Mouse (Mus musculus) hindbrain, embryonic 16.5 days (tissue): ENCODE measurements around the gene Kmt5b. TPM values are rescaled to one million over a fixed set of nuclear protein-coding genes. Genes with fewer than 3 reads are reported as not detected.
A peak's percentile ranks its signal among the peaks of the same experiment; 100 is the strongest.

Experiments
- ATAC-seq: fragments of 200-750 bp; cut with Nextera tagmentation; 2 replicates; pipeline ENCODE4 v1.8.0; 2017; ENCODE audit warnings: moderate TSS enrichment, moderate library complexity
- H3K27ac ChIP-seq: fragments of 300-500 bp; sonication (generic); 2 replicates; pipeline ENCODE4 v1.5.1; 2014; ENCODE audit warnings: low read depth, mild to moderate bottlenecking, control low read depth, low read length, moderate library complexity
- H3K27me3 ChIP-seq: fragments of 300-500 bp; sonication (generic); replicated peaks from 2 replicates; pipeline ENCODE4 v1.6.1; 2014; ENCODE audit warnings: low read length; ENCODE audit not compliant: control insufficient read depth, insufficient read depth
- H3K36me3 ChIP-seq: fragments of 300-500 bp; sonication (generic); 2 replicates; pipeline ENCODE4 v1.6.1; 2014; ENCODE audit warnings: mild to moderate bottlenecking, low read length, moderate library complexity, mixed read lengths; ENCODE audit not compliant: control insufficient read depth, insufficient read depth
- H3K4me1 ChIP-seq: fragments of 300-500 bp; sonication (generic); 2 replicates; pipeline ENCODE4 v1.6.1; 2014; ENCODE audit warnings: low read depth, low read length; ENCODE audit not compliant: control insufficient read depth, insufficient read depth
- H3K4me2 ChIP-seq: fragments of 300-500 bp; sonication (generic); 2 replicates; pipeline ENCODE4 v1.6.1; 2014; ENCODE audit warnings: mild to moderate bottlenecking, low read length, control low read depth, moderate library complexity
- H3K4me3 ChIP-seq: fragments of 300-500 bp; sonication (generic); 2 replicates; pipeline ENCODE4 v1.5.1; 2014; ENCODE audit warnings: mild to moderate bottlenecking, low read length, control low read depth, moderate library complexity
- H3K9ac ChIP-seq: fragments of 300-500 bp; sonication (generic); 2 replicates; pipeline ENCODE4 v1.6.1; 2014; ENCODE audit warnings: low read depth, mild to moderate bottlenecking, control low read depth, low read length, moderate library complexity
- H3K9me3 ChIP-seq: fragments of 300-500 bp; sonication (generic); 2 replicates; pipeline ENCODE4 v1.6.1; 2014; ENCODE audit warnings: mild to moderate bottlenecking, low read length, moderate library complexity; ENCODE audit not compliant: control insufficient read depth
- WGBS: fragments of 180-500 bp; shearing (Covaris S2); extraction: QIAGEN DNeasy Blood & Tissue Kit; methylation state at CpG from one replicate; pipeline ENCODE4 v1.1.7; 2014; 5-methylcytosine and 5-hydroxymethylcytosine counted together
- polyA plus RNA-seq: library from polyadenylated mRNA; unstranded; fragments of >200 nt; fragmentation: Nextera tagmentation; extraction: Ambion mirVana; gene quantifications from 2 replicates; pipeline ENCODE4 v1.2.1, GENCODE M21; 2015

The Kmt5b gene
- polyA plus RNA-seq, 1 experiment from 2014 or later: 32.4 TPM

DNA sequence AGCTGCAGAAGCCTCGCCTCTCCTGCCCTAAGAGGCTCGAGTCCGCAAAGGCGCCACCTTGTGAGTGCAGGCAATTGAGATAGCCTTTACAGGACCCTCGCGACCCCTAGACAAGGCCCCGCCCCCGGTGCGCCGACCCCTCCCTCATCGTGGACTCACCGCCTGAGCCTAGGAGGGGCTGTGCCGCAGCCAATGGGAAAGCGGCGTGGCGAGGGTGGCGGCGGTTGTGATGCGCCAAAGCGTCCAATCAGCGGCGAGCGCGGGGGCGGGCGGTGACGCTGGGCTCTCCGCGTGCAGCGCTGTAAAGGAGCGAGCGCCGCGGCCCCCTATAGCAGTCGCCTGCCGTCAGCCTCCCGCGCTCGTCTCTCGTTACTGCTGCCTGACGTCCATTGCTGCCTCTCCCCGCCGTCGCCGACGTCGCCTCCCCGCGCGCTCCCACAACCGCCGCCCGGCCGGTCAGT is 84.3 kb downstream of the Kmt5b start, which contains the start of gene Chka:
Gene Chka (plus strand): TSS at position 272 of the 461 bp plus-strand sequence.
- H3K9me3 ChIP-seq: no peaks in the 10 kb centered on the region
- peak within 1 kb of the TSS; percentile 97 for H3K27ac ChIP-seq
- H3K4me1 ChIP-seq: peaks cover 34% of the 10 kb centered on the region
- peak; percentile 99 for ATAC-seq
- H3K36me3 ChIP-seq: no peaks in the 10 kb centered on the region
- H3K27me3 ChIP-seq: no peaks in the 10 kb centered on the region
- peak within 1 kb of the TSS; percentile 66 for H3K4me2 ChIP-seq
- peak within 1 kb of the TSS; percentile 94 for H3K9ac ChIP-seq
- under 1% methylated on average over 44 of the region's 54 CpGs for WGBS
- H3K4me3 ChIP-seq: peak within 1 kb of the TSS; percentile 94

GRCm38 (mm10) chr19:3851979-3852681 is 84.9 kb downstream of the Kmt5b start:
- H3K27me3 ChIP-seq: no peaks in the 10 kb centered on the region
- H3K4me3 ChIP-seq: peak overlapping the region; percentile 94
- peak overlapping the region; percentile 62 for H3K4me2 ChIP-seq
- H3K36me3 ChIP-seq: no peaks in the 10 kb centered on the region
- peaks cover 37% of the 10 kb centered on the region for H3K4me1 ChIP-seq
- peak overlapping the region; percentile 97 for H3K27ac ChIP-seq
- 0 out of 2 replicates have a peak, but pooled peaks have one; percentile 2 for ATAC-seq
- H3K9ac ChIP-seq: peak overlapping the region; percentile 94
- WGBS: 1% methylated on average over 68 of the region's 74 CpGs
- H3K9me3 ChIP-seq: no peaks in the 10 kb centered on the region

GRCm38 (mm10) chr19:3853121-3853520 is 85.9 kb downstream of the Kmt5b start:
- no peak overlapping the region for H3K27ac ChIP-seq
- H3K9me3 ChIP-seq: no peaks in the 10 kb centered on the region
- WGBS: 91% methylated on average over 10 of the region's 10 CpGs
- ATAC-seq: no peak
- H3K4me3 ChIP-seq: peak overlapping the region; percentile 94
- H3K9ac ChIP-seq: no peak overlapping the region
- no peaks in the 10 kb centered on the region for H3K27me3 ChIP-seq
- H3K4me2 ChIP-seq: peak overlapping the region; percentile 62
- peaks cover 40% of the 10 kb centered on the region for H3K4me1 ChIP-seq
- H3K36me3 ChIP-seq: no peaks in the 10 kb centered on the region

- Histone ChIP-seq H3K4me1 (peaks cover 40% of the 10 kb centered on the region), H3K4me2 (peak overlapping the region; percentile 62), H3K27me3 (no peaks in the 10 kb centered on the region), H3K4me3 (no peak overlapping the region), H3K36me3 (no peaks in the 10 kb centered on the region), H3K9ac (no peak overlapping the region), H3K27ac (no peak overlapping the region), H3K9me3 (no peaks in the 10 kb centered on the region)
- WGBS: 84% methylated on average over 1 of the region's 1 CpGs
- no peak for ATAC-seq
These were observed 86.7 kb downstream of the Kmt5b start for GRCm38 (mm10) chr19:3853891-3854290.

DNA sequence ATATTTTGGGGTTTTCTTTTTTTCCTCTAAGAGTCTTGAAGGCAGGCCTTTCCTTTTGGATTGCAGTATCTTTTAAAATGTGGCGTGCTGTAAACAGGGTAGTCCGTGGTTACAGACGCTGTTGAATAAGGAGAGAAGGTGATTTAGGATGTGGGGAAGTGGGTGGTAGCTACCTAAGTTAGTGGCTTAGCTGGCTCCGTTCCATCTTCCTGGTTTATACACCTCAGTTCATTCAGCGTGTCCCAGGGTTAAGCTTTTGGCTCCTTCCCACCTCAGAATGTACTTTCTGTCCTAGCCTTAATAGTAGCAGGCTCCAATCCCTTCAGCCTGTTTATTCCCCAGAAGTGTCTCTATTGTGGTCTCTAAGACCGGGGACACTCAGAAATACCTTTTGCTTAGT is 87.9 kb downstream of the Kmt5b start:
- no peaks in the 10 kb centered on the region for H3K36me3 ChIP-seq
- no peak overlapping the region for H3K4me3 ChIP-seq
- H3K9me3 ChIP-seq: no peaks in the 10 kb centered on the region
- no peak overlapping the region for H3K9ac ChIP-seq
- ATAC-seq: no peak
- H3K27me3 ChIP-seq: no peaks in the 10 kb centered on the region
- peaks cover 40% of the 10 kb centered on the region for H3K4me1 ChIP-seq
- 59% methylated on average over 6 of the region's 6 CpGs for WGBS
- peak overlapping the region; percentile 30 for H3K4me2 ChIP-seq
- H3K27ac ChIP-seq: no peak overlapping the region; the same call in none of the 2 replicates

DNA sequence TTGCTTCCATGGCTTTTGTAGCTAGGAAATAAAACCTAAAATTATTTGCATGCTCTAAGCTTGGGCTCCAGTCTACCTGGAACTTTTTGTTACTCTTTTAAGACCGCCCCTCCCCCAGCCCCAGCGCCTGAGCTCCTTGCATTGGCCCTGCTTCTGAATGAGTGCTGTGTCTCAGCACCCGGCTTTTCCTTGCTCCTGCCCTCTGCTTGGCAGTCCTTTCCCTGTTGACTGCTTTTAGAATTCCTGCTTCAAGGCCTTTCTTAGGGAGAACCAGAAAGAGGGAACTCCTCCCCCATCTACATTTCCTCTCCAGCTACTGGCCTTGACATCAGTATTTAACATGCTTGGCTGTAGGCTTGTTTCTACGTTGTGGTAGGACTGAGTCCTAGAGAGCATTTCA is 88.4 kb downstream of the Kmt5b start:
- no peak overlapping the region for H3K9ac ChIP-seq
- H3K9me3 ChIP-seq: no peaks in the 10 kb centered on the region
- H3K36me3 ChIP-seq: no peaks in the 10 kb centered on the region
- H3K27me3 ChIP-seq: no peaks in the 10 kb centered on the region
- H3K27ac ChIP-seq: no peak overlapping the region; the same call in none of the 2 replicates
- peak overlapping the region; percentile 30 for H3K4me2 ChIP-seq
- peaks cover 40% of the 10 kb centered on the region for H3K4me1 ChIP-seq
- no peak for ATAC-seq
- 20% methylated on average over 4 of the region's 4 CpGs for WGBS
- H3K4me3 ChIP-seq: no peak overlapping the region

GRCm38 (mm10) chr19:3857220-3857619 is 90.0 kb downstream of the Kmt5b start:
- H3K27me3 ChIP-seq: no peaks in the 10 kb centered on the region
- no peak for ATAC-seq
- no peak overlapping the region for H3K4me3 ChIP-seq
- H3K4me1 ChIP-seq: peaks cover 34% of the 10 kb centered on the region
- no peak overlapping the region for H3K9ac ChIP-seq
- no peaks in the 10 kb centered on the region for H3K9me3 ChIP-seq
- no peak overlapping the region for H3K27ac ChIP-seq
- H3K4me2 ChIP-seq: no peak overlapping the region
- WGBS: 67% methylated on average over 3 of the region's 3 CpGs
- H3K36me3 ChIP-seq: no peaks in the 10 kb centered on the region

GRCm38 (mm10) chr19:3862713-3863112 is 95.5 kb downstream of the Kmt5b start:
- Histone ChIP-seq H3K4me2 (no peak overlapping the region), H3K9ac (no peak overlapping the region), H3K4me1 (no peaks in the 10 kb centered on the region), H3K27me3 (no peaks in the 10 kb centered on the region), H3K4me3 (no peak overlapping the region), H3K9me3 (no peaks in the 10 kb centered on the region), H3K36me3 (peaks cover 3% of the 10 kb centered on the region; the same call in 1 of the 2 replicates), H3K27ac (no peak overlapping the region)
- 70% methylated on average over 2 of the region's 2 CpGs for WGBS
- no peak; the same call in 1 of the 2 replicates for ATAC-seq

DNA sequence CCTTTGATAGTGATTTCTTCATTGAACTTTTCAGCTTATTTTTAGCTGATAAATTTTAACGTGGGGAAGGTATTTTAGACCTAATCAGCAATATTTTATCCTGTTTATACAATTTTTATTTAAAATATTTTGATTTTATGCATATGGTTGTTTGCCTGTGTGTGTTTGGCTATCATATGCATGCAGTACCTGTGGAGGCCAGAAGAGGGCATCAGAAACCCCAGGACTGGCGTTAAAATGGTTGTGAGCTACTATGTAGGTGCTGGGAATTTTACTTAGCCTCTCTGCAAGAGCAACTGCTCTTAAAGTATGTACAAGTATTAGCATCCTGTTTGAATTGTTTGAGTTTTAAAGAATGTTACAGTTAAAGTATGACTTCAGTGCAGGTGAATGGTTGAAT is 97.7 kb downstream of the Kmt5b start:
- ATAC-seq: no peak
- WGBS: 90% methylated on average over 2 of the region's 2 CpGs
- Histone ChIP-seq H3K4me1 (no peaks in the 10 kb centered on the region), H3K4me2 (no peak overlapping the region), H3K27ac (no peak overlapping the region), H3K9ac (no peak overlapping the region), H3K4me3 (no peak overlapping the region), H3K27me3 (no peaks in the 10 kb centered on the region), H3K36me3 (peaks cover 3% of the 10 kb centered on the region; the same call in 1 of the 2 replicates), H3K9me3 (no peaks in the 10 kb centered on the region)
